Mouse (Mus musculus): ENCODE measurements at regions not wholly inside any gene's neighbourhood (a gene's known extent, or its start where the extent isn't known, plus 50 kb on each side); places are given as distances from the start of the nearest gene placed in this dataset.

DNA sequence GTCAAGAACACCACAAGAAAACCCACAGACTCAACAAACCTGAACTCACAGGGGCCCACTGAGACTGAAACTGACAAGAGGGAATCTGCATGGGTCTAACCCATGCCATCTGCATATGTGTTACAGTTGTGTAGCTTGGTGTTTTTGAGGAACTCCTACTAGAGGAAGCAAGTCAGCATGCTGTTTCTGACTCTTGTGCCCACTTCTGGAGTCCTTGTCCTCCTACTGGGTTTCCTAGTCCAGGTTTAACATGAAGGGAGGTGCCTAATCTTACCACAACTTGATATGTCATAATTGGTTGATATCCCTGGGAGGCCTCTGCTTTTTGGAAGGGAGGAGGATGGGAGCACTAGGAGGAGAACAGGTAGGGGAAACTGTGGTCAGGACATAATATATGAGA lies 50.2 kb upstream of the Sp4 start:
- TF ChIP-seq CTCF (IDR thresholded peaks at IDR 0.05; ENCODE audit: low read depth, low read length) (no peak), TAL1 (conservative IDR thresholded peaks at IDR 0.05; ENCODE audit: low read depth, low read length) (no peak), GATA2 (IDR thresholded peaks at IDR 0.05; ENCODE audit: borderline replicate concordance, low read depth, low read length) (no peak)
